Mouse (Mus musculus): ENCODE measurements around the gene Akap13. TPM values are rescaled to one million over a fixed set of nuclear protein-coding genes. Genes with fewer than 3 reads are reported as not detected.

Gene Akap13
- 33.4 and 36.0 TPM in 2 replicates for polyA plus RNA-seq (2015; fragmentation: Nextera tagmentation; extraction: Ambion mirVana)

DNA sequence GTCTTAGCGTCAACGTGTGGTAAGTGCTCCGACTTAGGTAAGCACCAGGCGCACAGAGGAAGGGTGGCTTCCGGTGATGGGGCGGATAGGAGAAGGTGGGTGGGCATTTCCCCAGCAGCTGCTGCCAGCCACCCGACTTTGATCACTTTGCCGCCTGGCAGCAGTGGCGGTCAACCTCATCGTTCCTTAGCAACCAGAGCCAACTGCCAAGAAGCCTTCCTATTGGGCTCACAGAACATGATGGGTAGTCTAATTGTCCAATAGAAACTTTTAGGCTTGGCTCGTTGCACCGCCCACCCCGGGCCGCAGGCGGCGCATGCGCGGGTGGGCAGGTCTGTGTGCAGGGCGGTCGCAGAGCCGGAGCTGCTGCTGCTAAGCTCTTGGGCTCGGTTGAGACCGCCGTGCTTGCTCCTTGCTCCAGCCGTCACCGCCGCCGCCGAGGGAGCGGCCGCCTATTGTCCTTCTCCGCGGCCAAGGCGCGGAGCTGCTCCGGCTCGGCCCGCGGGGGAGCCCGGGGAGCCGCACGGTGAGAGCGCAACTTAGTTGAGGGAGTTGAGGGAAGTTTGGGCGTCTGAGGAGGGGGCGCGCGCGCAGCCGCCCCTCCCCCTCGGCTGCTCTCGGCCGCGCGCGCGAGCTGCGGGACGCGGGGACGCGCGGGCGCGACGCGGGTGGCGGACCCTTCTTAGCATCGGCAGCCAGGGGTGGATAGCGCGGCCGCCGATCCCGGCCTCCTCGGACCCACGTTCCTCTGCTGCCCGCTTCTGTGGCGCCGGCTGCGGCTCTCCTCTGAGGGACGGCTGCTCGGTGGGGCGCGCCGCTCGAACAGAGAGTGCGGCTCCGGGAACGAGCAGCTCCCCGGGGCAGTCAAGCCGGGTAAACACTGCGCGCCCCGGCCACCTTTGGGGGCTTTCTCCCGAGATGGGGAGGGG, at the start of gene Akap13:
Akap13 (plus strand) TSS at position 312 of the 929 bp plus-strand sequence.
- Histone ChIP-seq H3K9ac (peak within 1 kb of the TSS; percentile 79), H3K4me3 (replicated peaks) (peak within 1 kb of the TSS; percentile 76), H3K9me3 (replicated peaks) (no peaks in the 10 kb centered on the region), H3K27me3 (peaks cover 19% of the 10 kb centered on the region), H3K36me3 (no peaks in the 10 kb centered on the region), H3K4me1 (replicated peaks) (peaks cover 32% of the 10 kb centered on the region), H3K4me2 (peak within 1 kb of the TSS; percentile 93), H3K27ac (peak within 1 kb of the TSS; percentile 77)
- ATAC-seq (ENCODE audit: low read depth) (peak; percentile 99), DNase-seq (peak; percentile 91)
- under 1% methylated on average over 85 of the region's 94 CpGs for WGBS (ENCODE audit: insufficient replicate concordance)

DNA sequence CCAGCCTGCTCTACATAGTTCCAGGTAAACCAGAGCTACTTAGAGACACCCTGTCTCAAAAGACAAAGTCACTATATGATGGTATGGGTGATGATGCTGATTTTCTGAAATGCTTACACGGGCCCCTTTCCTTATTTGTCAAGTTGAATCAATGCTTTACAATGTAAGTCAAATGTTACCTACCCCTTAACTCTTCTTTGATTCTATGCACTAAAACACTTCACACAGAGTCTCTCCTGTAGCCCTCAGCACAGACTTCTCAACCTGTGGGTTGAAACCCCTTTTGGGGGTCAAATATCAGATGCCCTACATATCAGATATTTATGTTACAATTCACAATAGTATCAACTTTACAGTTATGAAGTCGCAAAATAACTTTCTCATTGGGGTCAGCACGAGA, 44.7 kb upstream of the Akap13 start:
- ATAC-seq (ENCODE audit: low read depth) (no peak), DNase-seq (no peak)
- Histone ChIP-seq H3K27ac (no peak overlapping the region), H3K9ac (no peak overlapping the region), H3K36me3 (no peaks in the 10 kb centered on the region), H3K27me3 (no peaks in the 10 kb centered on the region), H3K4me1 (replicated peaks) (no peaks in the 10 kb centered on the region), H3K4me3 (replicated peaks) (no peak overlapping the region), H3K9me3 (replicated peaks) (no peaks in the 10 kb centered on the region), H3K4me2 (no peak overlapping the region)
- 61% methylated on average over 3 of the region's 3 CpGs for WGBS (ENCODE audit: insufficient replicate concordance)

DNA sequence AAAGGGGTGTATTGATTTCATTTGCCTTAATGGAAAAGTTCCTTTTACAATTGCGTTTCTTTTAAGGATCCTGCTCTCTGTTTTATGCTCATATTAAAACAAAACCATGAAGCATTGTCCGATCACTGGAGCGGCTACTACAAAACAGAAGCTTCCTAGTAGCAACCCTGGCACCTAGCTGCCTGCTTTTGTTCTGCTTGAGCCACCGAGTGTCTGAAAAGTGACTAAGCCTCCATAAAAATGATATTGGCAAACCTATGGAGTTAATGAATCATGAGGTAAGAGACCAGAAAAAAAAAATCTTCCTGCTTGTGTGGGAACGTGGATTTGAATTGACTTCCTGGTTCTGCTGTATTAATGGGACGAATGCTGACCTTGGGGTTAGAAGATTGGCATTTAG, 44.1 kb upstream of the Akap13 start:
- no peak overlapping the region for H3K4me3 ChIP-seq (replicated peaks)
- H3K4me2 ChIP-seq, result no peak overlapping the region
- no peaks in the 10 kb centered on the region for H3K4me1 ChIP-seq (replicated peaks)
- H3K27ac ChIP-seq, result no peak overlapping the region
- ATAC-seq (ENCODE audit: low read depth) (no peak), DNase-seq (no peak)
- H3K36me3 ChIP-seq, result no peaks in the 10 kb centered on the region
- no peaks in the 10 kb centered on the region for H3K9me3 ChIP-seq (replicated peaks)
- 58% methylated on average over 6 of the region's 6 CpGs for whole genome bisulfite sequencing (ENCODE audit: insufficient replicate concordance)
- H3K27me3 ChIP-seq, result no peaks in the 10 kb centered on the region
- H3K9ac ChIP-seq, result no peak overlapping the region

DNA sequence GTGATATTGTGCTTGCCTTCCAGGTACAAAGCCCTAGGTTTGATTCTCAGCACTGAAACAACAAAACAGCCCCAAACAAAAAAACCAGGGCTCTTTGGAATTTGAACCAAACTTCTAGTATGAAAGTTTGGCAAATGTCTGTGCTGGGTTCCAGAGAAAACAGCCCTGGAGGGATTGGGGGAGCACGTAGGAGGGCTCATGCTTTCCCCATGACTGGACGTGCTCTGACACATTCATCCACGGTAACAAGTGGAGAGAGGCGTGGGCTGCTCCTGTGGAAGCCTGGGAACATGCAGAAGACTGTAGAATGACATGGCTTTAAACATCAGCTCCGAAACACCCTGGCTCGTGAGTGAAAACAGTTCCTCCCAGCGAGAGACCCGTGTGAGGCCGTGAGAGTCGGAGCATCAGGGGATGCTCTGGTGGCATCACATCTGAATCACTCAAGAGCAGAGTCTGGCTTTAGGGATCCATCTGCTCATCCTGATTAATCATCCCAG, 43.3 kb upstream of the Akap13 start:
- Histone ChIP-seq H3K9ac (no peak overlapping the region), H3K36me3 (no peaks in the 10 kb centered on the region), H3K27ac (no peak overlapping the region), H3K9me3 (replicated peaks) (no peaks in the 10 kb centered on the region), H3K27me3 (no peaks in the 10 kb centered on the region), H3K4me3 (replicated peaks) (no peak overlapping the region), H3K4me1 (replicated peaks) (no peaks in the 10 kb centered on the region), H3K4me2 (no peak overlapping the region)
- DNase-seq (no peak), ATAC-seq (ENCODE audit: low read depth) (no peak)
- WGBS (ENCODE audit: insufficient replicate concordance), result 70% methylated on average over 10 of the region's 10 CpGs

DNA sequence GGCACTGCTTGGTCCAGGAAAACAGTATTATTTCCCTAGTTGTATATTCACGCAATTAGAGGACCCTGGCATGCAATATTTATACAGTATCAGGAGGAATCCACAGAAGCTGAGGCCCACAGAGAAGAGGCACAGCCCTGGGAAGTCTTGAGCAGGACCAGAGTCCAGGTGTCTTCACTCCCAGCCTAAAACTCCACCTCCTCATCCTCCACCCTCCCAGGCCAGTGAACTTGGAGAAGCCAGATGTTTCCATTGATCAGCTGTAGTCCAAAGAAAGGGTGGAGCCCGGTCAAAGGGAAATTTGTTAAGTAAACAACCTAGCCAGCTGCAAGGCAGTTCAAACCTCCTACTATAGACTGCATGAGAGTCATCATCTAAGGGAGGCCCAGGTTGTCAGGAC, 42.8 kb upstream of the Akap13 start:
- ATAC-seq (ENCODE audit: low read depth) (no peak), DNase-seq (no peak)
- H3K27me3 ChIP-seq, result no peaks in the 10 kb centered on the region
- no peak overlapping the region for H3K27ac ChIP-seq
- no peak overlapping the region for H3K4me3 ChIP-seq (replicated peaks)
- H3K4me1 ChIP-seq (replicated peaks), result no peaks in the 10 kb centered on the region
- H3K36me3 ChIP-seq, result no peaks in the 10 kb centered on the region
- no peaks in the 10 kb centered on the region for H3K9me3 ChIP-seq (replicated peaks)
- 45% methylated on average over 2 of the region's 2 CpGs for WGBS (ENCODE audit: insufficient replicate concordance)
- H3K4me2 ChIP-seq, result no peak overlapping the region
- H3K9ac ChIP-seq, result no peak overlapping the region

DNA sequence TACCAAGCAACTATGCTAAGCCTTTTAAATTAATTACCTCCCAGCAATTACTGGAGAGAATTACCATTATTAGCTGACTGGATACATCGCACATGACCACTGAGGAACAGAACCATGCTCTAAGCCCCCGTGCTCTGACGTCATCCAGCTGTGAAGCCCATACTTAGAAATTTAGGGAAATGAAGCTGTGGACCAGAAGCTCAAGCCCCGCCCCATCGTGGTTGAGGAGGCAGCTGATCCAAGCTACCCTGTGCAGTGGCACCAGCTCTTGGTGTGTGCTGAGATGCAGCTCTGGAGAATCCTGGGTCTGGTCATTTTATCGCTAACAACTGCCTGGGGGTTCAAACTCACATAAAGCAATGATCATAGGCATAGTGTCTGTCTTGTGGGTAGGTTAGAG, 41.4 kb upstream of the Akap13 start:
- no peak overlapping the region for H3K4me2 ChIP-seq
- no peaks in the 10 kb centered on the region for H3K9me3 ChIP-seq (replicated peaks)
- H3K27me3 ChIP-seq, result no peaks in the 10 kb centered on the region
- WGBS (ENCODE audit: insufficient replicate concordance), result 54% methylated on average over 6 of the region's 6 CpGs
- H3K9ac ChIP-seq, result no peak overlapping the region
- H3K27ac ChIP-seq, result no peak overlapping the region
- H3K36me3 ChIP-seq, result no peaks in the 10 kb centered on the region
- ATAC-seq (ENCODE audit: low read depth) (no peak), DNase-seq (no peak)
- no peak overlapping the region for H3K4me3 ChIP-seq (replicated peaks)
- H3K4me1 ChIP-seq (replicated peaks), result no peaks in the 10 kb centered on the region

DNA sequence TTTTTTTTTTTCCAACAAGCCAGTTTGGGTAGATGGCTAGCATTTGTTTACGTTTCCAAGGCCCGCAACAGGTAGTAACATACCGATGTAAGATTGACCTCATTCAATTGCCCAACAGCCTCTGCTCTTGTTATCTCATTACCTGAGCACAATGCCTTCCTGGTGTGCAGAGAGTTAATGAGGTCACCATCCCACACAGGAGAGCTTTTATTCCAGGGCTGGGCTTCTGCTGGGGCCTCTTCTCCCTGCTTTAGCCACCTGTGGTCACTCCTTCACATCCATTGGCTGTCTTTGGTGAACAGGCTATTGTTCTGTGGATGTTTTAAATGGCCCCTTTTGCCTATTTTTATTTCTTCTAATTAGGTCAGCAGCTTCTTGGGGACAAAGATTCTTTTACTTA, 41.0 kb upstream of the Akap13 start:
- Histone ChIP-seq H3K27me3 (no peaks in the 10 kb centered on the region), H3K4me2 (no peak overlapping the region), H3K36me3 (no peaks in the 10 kb centered on the region), H3K27ac (no peak overlapping the region), H3K4me1 (replicated peaks) (no peaks in the 10 kb centered on the region), H3K4me3 (replicated peaks) (no peak overlapping the region), H3K9me3 (replicated peaks) (no peaks in the 10 kb centered on the region), H3K9ac (no peak overlapping the region)
- DNase-seq (no peak), ATAC-seq (ENCODE audit: low read depth) (no peak)
- WGBS (ENCODE audit: insufficient replicate concordance), result 80% methylated on average over 3 of the region's 3 CpGs

DNA sequence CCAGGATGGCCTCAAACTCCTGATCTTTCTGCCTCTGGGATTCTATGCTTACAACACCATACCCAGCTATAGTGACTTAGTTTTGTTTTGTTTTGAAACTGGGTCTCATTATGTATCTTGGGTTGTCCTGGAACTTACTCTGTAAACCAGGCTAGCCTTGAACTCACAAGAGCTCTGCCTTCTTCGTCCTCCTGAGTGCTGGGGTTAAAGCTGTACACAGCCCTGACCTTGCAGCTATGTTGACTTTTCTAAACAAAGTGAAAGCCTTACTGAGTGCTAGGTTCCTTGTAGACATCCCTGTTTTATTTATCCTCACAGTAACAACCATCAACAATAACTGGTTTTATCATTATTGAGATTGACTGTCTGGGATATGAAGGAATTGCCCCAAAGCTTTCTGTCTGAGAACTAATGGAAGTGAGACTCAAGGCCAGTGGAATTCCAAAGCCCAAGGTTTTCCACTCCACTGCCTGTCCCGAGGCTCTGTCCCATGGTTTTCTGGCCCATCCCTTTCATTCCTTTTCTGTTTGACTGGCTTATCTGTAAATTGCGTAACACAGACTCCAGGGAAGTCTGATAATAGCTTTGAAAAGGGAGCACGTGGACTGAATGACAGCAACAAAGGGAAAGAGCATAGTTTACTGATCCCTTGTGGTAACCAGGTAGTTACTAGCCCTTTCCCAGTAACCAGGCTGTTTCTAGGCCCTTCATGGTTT, 40.0 kb upstream of the Akap13 start:
- H3K36me3 ChIP-seq, result no peaks in the 10 kb centered on the region
- no peaks in the 10 kb centered on the region for H3K27me3 ChIP-seq
- no peak overlapping the region for H3K27ac ChIP-seq
- H3K4me1 ChIP-seq (replicated peaks), result no peaks in the 10 kb centered on the region
- H3K9me3 ChIP-seq (replicated peaks), result no peaks in the 10 kb centered on the region
- no peak overlapping the region for H3K4me2 ChIP-seq
- H3K9ac ChIP-seq, result no peak overlapping the region
- WGBS (ENCODE audit: insufficient replicate concordance), result 34% methylated on average over 4 of the region's 4 CpGs
- no peak overlapping the region for H3K4me3 ChIP-seq (replicated peaks)
- DNase-seq (no peak), ATAC-seq (ENCODE audit: low read depth) (peak; percentile 51)

DNA sequence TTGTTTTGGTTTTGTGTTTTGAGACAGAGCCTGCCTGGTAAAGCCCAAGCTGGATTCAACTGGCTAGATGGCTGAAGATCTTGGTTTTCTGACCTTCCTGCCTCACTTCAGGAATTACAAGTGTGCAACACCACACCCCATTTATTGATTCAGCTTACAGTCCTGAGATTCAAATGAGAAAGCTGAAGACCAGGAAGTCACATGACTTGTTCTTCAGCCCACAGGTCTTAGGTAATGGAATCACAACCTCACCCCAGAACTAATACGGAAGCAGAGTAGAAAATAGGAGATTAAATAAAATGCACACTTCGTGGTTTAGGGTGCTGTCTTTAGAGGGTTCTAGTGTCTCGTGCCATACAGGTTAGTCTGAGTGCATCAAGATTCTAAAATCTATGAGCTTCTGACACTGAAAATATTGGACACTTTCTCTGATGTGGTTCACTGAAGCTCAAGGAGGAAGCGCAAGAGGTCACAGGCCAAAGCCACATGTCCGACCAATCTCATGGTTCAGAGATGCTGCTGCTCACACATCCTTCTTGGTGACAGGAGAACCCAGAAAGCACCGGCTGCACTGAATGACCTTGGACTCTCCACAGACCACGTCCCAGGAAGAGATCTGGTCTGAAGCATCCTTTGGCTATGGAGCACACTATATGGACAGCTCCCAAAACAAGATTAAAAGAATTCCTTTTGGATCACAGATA, 39.3 kb upstream of the Akap13 start:
- ATAC-seq (ENCODE audit: low read depth) (no peak; the same call in 1 of the 2 replicates), DNase-seq (no peak)
- H3K4me1 ChIP-seq (replicated peaks), result no peaks in the 10 kb centered on the region
- WGBS (ENCODE audit: insufficient replicate concordance), result 57% methylated on average over 7 of the region's 7 CpGs
- H3K4me2 ChIP-seq, result no peak overlapping the region
- no peaks in the 10 kb centered on the region for H3K9me3 ChIP-seq (replicated peaks)
- H3K9ac ChIP-seq, result no peak overlapping the region
- H3K27me3 ChIP-seq, result no peaks in the 10 kb centered on the region
- H3K27ac ChIP-seq, result no peak overlapping the region
- no peaks in the 10 kb centered on the region for H3K36me3 ChIP-seq
- H3K4me3 ChIP-seq (replicated peaks), result no peak overlapping the region

DNA sequence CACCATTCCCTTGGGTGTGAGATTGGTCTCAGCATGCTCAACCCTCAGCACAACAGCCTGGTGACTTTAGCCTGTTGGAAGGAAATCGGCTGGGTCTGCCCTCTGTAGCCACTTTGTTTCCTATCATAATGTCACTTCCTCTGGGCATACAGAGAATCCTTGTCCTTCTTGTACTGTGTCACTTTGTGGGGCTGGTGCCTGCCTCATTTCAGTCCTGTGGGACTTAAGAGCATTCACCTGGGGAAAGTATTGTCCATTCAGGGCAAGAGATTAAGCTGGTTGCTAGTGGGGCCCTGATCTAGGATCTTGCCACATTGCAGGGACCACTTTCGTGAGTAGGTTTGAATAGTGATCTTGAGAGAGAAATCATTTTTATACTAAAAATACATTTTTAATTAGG, 34.4 kb upstream of the Akap13 start:
- ATAC-seq (ENCODE audit: low read depth), result no peak
- no peak overlapping the region for H3K4me3 ChIP-seq (replicated peaks)

DNA sequence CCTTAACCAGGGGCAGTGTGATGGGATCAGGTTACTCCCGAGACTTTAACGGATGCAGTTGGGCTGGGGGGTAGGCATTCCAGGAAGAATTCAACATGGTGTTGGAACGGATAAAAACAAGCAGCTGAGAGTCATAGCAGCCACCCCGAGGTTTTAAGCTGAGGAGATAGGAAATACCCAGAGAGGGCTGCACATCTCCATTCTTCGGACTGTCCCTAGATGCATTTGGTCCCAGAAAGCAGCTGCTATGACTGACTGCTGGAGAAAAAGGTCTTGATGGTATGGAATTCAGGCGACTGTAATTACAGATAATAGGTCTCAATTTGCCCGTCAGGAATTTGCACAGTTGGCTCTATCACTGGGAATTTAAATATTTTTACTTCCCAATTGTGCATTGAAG, 31.2 kb upstream of the Akap13 start:
- 41% methylated on average over 7 of the region's 7 CpGs for WGBS (ENCODE audit: insufficient replicate concordance)
- Histone ChIP-seq H3K27me3 (no peaks in the 10 kb centered on the region), H3K4me2 (no peak overlapping the region)

More for the DNA sequence above, 34.4 kb upstream of the Akap13 start:
- Histone ChIP-seq H3K27me3 (no peaks in the 10 kb centered on the region), H3K27ac (no peak overlapping the region), H3K4me2 (no peak overlapping the region), H3K36me3 (no peaks in the 10 kb centered on the region), H3K9me3 (replicated peaks) (no peaks in the 10 kb centered on the region), H3K4me1 (replicated peaks) (no peaks in the 10 kb centered on the region), H3K9ac (no peak overlapping the region)
- no peak for DNase-seq
- WGBS (ENCODE audit: insufficient replicate concordance), result 46% methylated on average over 2 of the region's 2 CpGs

More for the DNA sequence above, 31.2 kb upstream of the Akap13 start:
- ATAC-seq (ENCODE audit: low read depth), result no peak
- no peak overlapping the region for H3K27ac ChIP-seq
- H3K4me1 ChIP-seq (replicated peaks), result no peaks in the 10 kb centered on the region
- H3K4me3 ChIP-seq (replicated peaks), result no peak overlapping the region
- H3K9ac ChIP-seq, result no peak overlapping the region
- H3K9me3 ChIP-seq (replicated peaks), result no peaks in the 10 kb centered on the region
- no peak for DNase-seq
- no peaks in the 10 kb centered on the region for H3K36me3 ChIP-seq

All from liver, embryonic 13.5 days (tissue).